ENCODE assay signal across 9 mouse cellular contexts in genomic region chr2:154789977-154790655, GRCm38 (mm10). TPM values are rescaled to one million over a fixed set of nuclear protein-coding genes. Genes with fewer than 3 reads are reported as not detected.
DNase-seq lines count a peak whose midpoint lies in the region; ATAC-seq and TF ChIP-seq lines count a peak whose summit lies in the region.
"Had no signal": no experiment of that assay in that cellular context is flagged by ENCODE, and none has a peak within 500 bp of the region (broad histone marks: within the 10 kb centered on the region; RNA-seq: fewer than 3 reads in every experiment).

No protein-coding gene starts in this region.

- H3K4me1 ChIP-seq in hindbrain, postnatal 0 days (ENCODE audit: insufficient read depth, low read length): peaks cover 14% of the 10 kb centered on the region; the same call in 1 of the 2 replicates
- H3K4me1 ChIP-seq in neural tube, embryonic 14.5 days (ENCODE audit: control insufficient read depth, insufficient read depth, low read length): peaks cover 24% of the 10 kb centered on the region

- WGBS in hindbrain, postnatal 0 days: 6% methylated on average over 14 of the region's 14 CpGs
- 3% methylated on average over 14 of the region's 14 CpGs for WGBS in neural tube, embryonic 14.5 days

- H3K27ac ChIP-seq in hindbrain, postnatal 0 days: peak overlapping the region; percentile 91
- peak overlapping the region; percentile 99 for H3K27ac ChIP-seq in neural tube, embryonic 14.5 days (ENCODE audit: low read depth, low read length)

- peak overlapping the region; percentile 56 for H3K9ac ChIP-seq in hindbrain, postnatal 0 days (replicated peaks; ENCODE audit: low read length)
- peak overlapping the region; percentile 39 for H3K9ac ChIP-seq in neural tube, embryonic 14.5 days (replicated peaks; ENCODE audit: low read depth, low read length)

- intact Hi-C loops in gastrocnemius, postnatal 36 days (cut with DNase I): loop anchor here (5.0 kb wide), 1 partner anchor 67 kb away; no protein-coding TSS in a partner anchor

- H3K27me3 ChIP-seq in C2C12 (ENCODE audit: control insufficient read depth, insufficient read depth, insufficient read length): no peaks in the 10 kb centered on the region
- H3K27me3 ChIP-seq in hindbrain, postnatal 0 days (ENCODE audit: insufficient read depth, low read length): no peaks in the 10 kb centered on the region
- H3K27me3 ChIP-seq in neural tube, embryonic 14.5 days (ENCODE audit: control insufficient read depth, insufficient read depth, low read length): no peaks in the 10 kb centered on the region; the same call in 1 of the 2 replicates
- H3K27me3 ChIP-seq: Patski had no signal

- peak overlapping the region; percentile 23 for H3ac ChIP-seq in C2C12 (ENCODE audit: control insufficient read depth, insufficient read length, low read depth)

- peaks cover 40% of the 10 kb centered on the region for H3K79me2 ChIP-seq in C2C12 (ENCODE audit: control insufficient read depth, insufficient read depth)

- no peak for TF ChIP-seq CTCF in C2C12 (IDR thresholded peaks at IDR 0.05; ENCODE audit: control insufficient read depth, insufficient read depth, insufficient read length)
- no peak for TF ChIP-seq CTCF in hindbrain, postnatal 0 days (IDR thresholded peaks at IDR 0.05; ENCODE audit: low read depth)

- H3K9me3 ChIP-seq in hindbrain, postnatal 0 days (ENCODE audit: low read length): no peaks in the 10 kb centered on the region
- no peaks in the 10 kb centered on the region for H3K9me3 ChIP-seq in neural tube, embryonic 14.5 days (ENCODE audit: control insufficient read depth, low read length)

- peak; percentile 91 for DNase-seq in heart, adult 11 months
- DNase-seq in heart, adult 18-20 months: no peak
- DNase-seq in cerebellum, adult 8-10 months: peak; percentile 38
- no peak for DNase-seq in hindbrain, postnatal 0 days (ENCODE audit: low spot score)
- no peak for DNase-seq in gastrocnemius, postnatal 36 days
- no peak for DNase-seq in Muller cell, postnatal 12 days (ENCODE audit: inconsistent ontology term)

- no peak overlapping the region for H3K4me3 ChIP-seq in C2C12 (ENCODE audit: insufficient read depth, poor library complexity, severe bottlenecking)
- peak overlapping the region; percentile 92 for H3K4me3 ChIP-seq in hindbrain, postnatal 0 days (ENCODE audit: low read length)
- peak overlapping the region; percentile 94 for H3K4me3 ChIP-seq in neural tube, embryonic 14.5 days (ENCODE audit: low read depth, low read length)

- peaks cover 38% of the 10 kb centered on the region for H3K79me3 ChIP-seq in C2C12 (ENCODE audit: low read depth)

- peaks cover 9% of the 10 kb centered on the region for H3K36me3 ChIP-seq in C2C12 (ENCODE audit: control insufficient read depth, insufficient read depth)
- no peaks in the 10 kb centered on the region for H3K36me3 ChIP-seq in hindbrain, postnatal 0 days (ENCODE audit: insufficient read depth, low read length)
- H3K36me3 ChIP-seq in neural tube, embryonic 14.5 days (ENCODE audit: control insufficient read depth, insufficient read depth, low read length): no peaks in the 10 kb centered on the region

- ATAC-seq in hindbrain, postnatal 0 days: no peak
- no peak for ATAC-seq in neural tube, embryonic 14.5 days (ENCODE audit: low read depth)

- H3K4me2 ChIP-seq in hindbrain, postnatal 0 days (ENCODE audit: low read depth, low read length): peak overlapping the region; percentile 86
- H3K4me2 ChIP-seq in neural tube, embryonic 14.5 days (ENCODE audit: low read depth, low read length): peak overlapping the region; percentile 91

TF ChIP-seq in C2C12, 6 proteins besides CTCF, POLR2A, EP300 and RAD21:
- TF ChIP-seq MAX (IDR thresholded peaks at IDR 0.05): no peak
- TF ChIP-seq FOSL1 (IDR thresholded peaks at IDR 0.05; ENCODE audit: insufficient read depth, low read length, poor library complexity, severe bottlenecking): no peak
- no peak for TF ChIP-seq MYOG (IDR thresholded peaks at IDR 0.05; ENCODE audit: control insufficient read depth, extremely low read depth, insufficient read length)
- TF ChIP-seq USF1 (IDR thresholded peaks at IDR 0.05; ENCODE audit: low read depth): no peak
- no peak for TF ChIP-seq MYOD1 (IDR thresholded peaks at IDR 0.05; ENCODE audit: control insufficient read depth, insufficient read length, low read depth)
- no peak for TF ChIP-seq CEBPB (IDR thresholded peaks at IDR 0.05; ENCODE audit: low read depth)

RNA-seq across cellular contexts. Expression of gene Raly, which starts 0.8 kb away (rescaled TPM):
- total RNA-seq in heart, adult 18-20 months (2021): 10 to 100 TPM; 92.5 to 93.4 TPM
- polyA plus RNA-seq in C2C12 (2012; fragmentation: generic; extraction: Trizol): 358 TPM
- 180 and 199 TPM in 2 replicates for total RNA-seq in hindbrain, postnatal 0 days (2014; rRNA removed)
- polyA plus RNA-seq in hindbrain, postnatal 0 days (2015; fragmentation: Nextera tagmentation; extraction: Ambion mirVana): 22.4 and 25.5 TPM in 2 replicates
- polyA plus RNA-seq in neural tube, embryonic 14.5 days (2014; fragmentation: Nextera tagmentation; extraction: Ambion mirVana): 27.5 and 34.5 TPM in 2 replicates
- total RNA-seq in gastrocnemius, postnatal 36 days (2021): 10 to 100 TPM; 59.0 to 63.0 TPM

RNA-seq across cellular contexts. Expression of gene a, which starts 1.1 kb away (rescaled TPM):
- total RNA-seq in heart, adult 18-20 months (2021): not detected
- not detected for polyA plus RNA-seq in C2C12 (2012; fragmentation: generic; extraction: Trizol)
- 1.3 TPM in 1 of 2 replicates, not detected in the other for total RNA-seq in hindbrain, postnatal 0 days (2014; rRNA removed)
- polyA plus RNA-seq in hindbrain, postnatal 0 days (2015; fragmentation: Nextera tagmentation; extraction: Ambion mirVana): 0.85 and 1.6 TPM in 2 replicates
- polyA plus RNA-seq in neural tube, embryonic 14.5 days (2014; fragmentation: Nextera tagmentation; extraction: Ambion mirVana): not detected in 2 replicates
- not detected for total RNA-seq in gastrocnemius, postnatal 36 days (2021)
- polyA plus RNA-seq: Patski had no signal

RNA-seq across cellular contexts. Expression of gene Gm14214, which starts 20.3 kb away (rescaled TPM):
- not detected for total RNA-seq in heart, adult 18-20 months (2021)
- polyA plus RNA-seq in C2C12 (2012; fragmentation: generic; extraction: Trizol): not detected
- not detected in 2 replicates for total RNA-seq in hindbrain, postnatal 0 days (2014; rRNA removed)
- polyA plus RNA-seq in hindbrain, postnatal 0 days (2015; fragmentation: Nextera tagmentation; extraction: Ambion mirVana): not detected in 2 replicates
- not detected in 2 replicates for polyA plus RNA-seq in neural tube, embryonic 14.5 days (2014; fragmentation: Nextera tagmentation; extraction: Ambion mirVana)
- not detected for total RNA-seq in gastrocnemius, postnatal 36 days (2021)
- polyA plus RNA-seq: Patski had no signal

Comparison
In these comparisons a context has a peak if more than half of its experiments do, and no peak if none do; other contexts are left out.
1. DNase-seq: peak in heart, adult 11 months (single experiment) and cerebellum, adult 8-10 months (single experiment); none in heart, adult 18-20 months (0 of 2), hindbrain, postnatal 0 days (single experiment), gastrocnemius, postnatal 36 days (0 of 2) and Muller cell, postnatal 12 days (single experiment).